In the genomic region with DNA sequence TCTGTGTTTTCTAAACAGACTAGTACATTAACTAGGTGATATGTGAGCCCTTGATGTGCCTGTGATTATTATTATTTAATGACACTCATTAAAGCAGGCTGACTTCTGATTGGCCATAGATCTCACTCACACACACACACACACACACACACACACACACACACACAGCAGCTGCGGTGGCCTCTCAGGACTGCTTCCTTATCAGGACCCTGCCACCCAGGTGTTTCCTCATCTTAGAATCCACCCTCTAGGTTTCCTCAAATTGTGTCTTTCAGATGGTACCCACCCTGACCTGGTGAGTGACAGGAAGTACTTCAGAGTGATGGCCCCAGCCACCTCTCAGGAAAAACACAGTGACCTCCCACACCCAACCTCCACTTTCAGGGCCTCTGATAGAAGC, we compare ENCODE assay signal across 9 mouse cellular contexts. TPM values are rescaled to one million over a fixed set of nuclear protein-coding genes. Genes with fewer than 3 reads are reported as not detected.
DNase-seq lines count a peak whose midpoint lies in the region; ATAC-seq and TF ChIP-seq lines count a peak whose summit lies in the region.
"Had no signal": no experiment of that assay in that cellular context is flagged by ENCODE, and none has a peak within 500 bp of the region (broad histone marks: within the 10 kb centered on the region; RNA-seq: fewer than 3 reads in every experiment).

No protein-coding gene starts in this region.

- no peak overlapping the region for H3K4me2 ChIP-seq in hindbrain, postnatal 0 days (ENCODE audit: low read depth, low read length)
- H3K4me2 ChIP-seq in heart, embryonic 12.5 days = no peak overlapping the region
- H3K4me2 ChIP-seq in neural tube, embryonic 15.5 days = no peak overlapping the region

- no peaks in the 10 kb centered on the region for H3K9me3 ChIP-seq in hindbrain, embryonic 10.5 days
- H3K9me3 ChIP-seq in hindbrain, postnatal 0 days (ENCODE audit: low read length) = no peaks in the 10 kb centered on the region
- H3K9me3 ChIP-seq in heart, embryonic 12.5 days (replicated peaks) = no peaks in the 10 kb centered on the region
- H3K9me3 ChIP-seq in neural tube, embryonic 15.5 days (replicated peaks) = no peaks in the 10 kb centered on the region

- no peak for TF ChIP-seq CTCF in hindbrain, postnatal 0 days (IDR thresholded peaks at IDR 0.05; ENCODE audit: low read depth)
- no peak for TF ChIP-seq CTCF in left cerebral cortex, adult 2 months (IDR thresholded peaks at IDR 0.05)

- peaks cover 66% of the 10 kb centered on the region for H3K4me1 ChIP-seq in hindbrain, embryonic 10.5 days (replicated peaks)
- H3K4me1 ChIP-seq in hindbrain, postnatal 0 days (ENCODE audit: insufficient read depth, low read length) = peaks cover 31% of the 10 kb centered on the region
- H3K4me1 ChIP-seq in heart, embryonic 12.5 days (replicated peaks) = peaks cover 51% of the 10 kb centered on the region
- peaks cover 55% of the 10 kb centered on the region for H3K4me1 ChIP-seq in neural tube, embryonic 15.5 days

- no peak for ATAC-seq in hindbrain, postnatal 0 days
- ATAC-seq in heart, embryonic 12.5 days (ENCODE audit: insufficient number of reproducible peaks, low FRiP score) = 0 out of 2 replicates have a peak, but pooled peaks have one; percentile 13
- no peak for ATAC-seq in neural tube, embryonic 15.5 days (ENCODE audit: low FRiP score)
- ATAC-seq: Patski had no signal

- 70% methylated on average over 1 of the region's 1 CpGs for WGBS in hindbrain, embryonic 10.5 days
- WGBS in hindbrain, postnatal 0 days = 67% methylated on average over 1 of the region's 1 CpGs
- 27% methylated on average over 1 of the region's 1 CpGs for WGBS in heart, embryonic 12.5 days
- 32% methylated on average over 1 of the region's 1 CpGs for WGBS in neural tube, embryonic 15.5 days

- no peak for DNase-seq in hindbrain, embryonic 10.5 days (ENCODE audit: low spot score)
- no peak for DNase-seq in hindbrain, postnatal 0 days (ENCODE audit: low spot score)
- peak; percentile 46 for DNase-seq in kidney, postnatal 10 days
- no peak for DNase-seq in frontal cortex, postnatal 25 days (ENCODE audit: low spot score in 2 of 2)
- no peak for DNase-seq in left cerebral cortex, adult 2 months (ENCODE audit: extremely low spot score in 1 of 2, low spot score in 2 of 2)
- DNase-seq in layer of hippocampus, adult 18-20 months (ENCODE audit: low spot score in 2 of 2) = no peak

- no peaks in the 10 kb centered on the region for H3K27me3 ChIP-seq in hindbrain, embryonic 10.5 days (ENCODE audit: insufficient read depth, poor library complexity, severe bottlenecking)
- H3K27me3 ChIP-seq in hindbrain, postnatal 0 days (ENCODE audit: insufficient read depth, low read length) = no peaks in the 10 kb centered on the region
- no peaks in the 10 kb centered on the region for H3K27me3 ChIP-seq in heart, embryonic 12.5 days (replicated peaks)
- H3K27me3 ChIP-seq in neural tube, embryonic 15.5 days (replicated peaks) = no peaks in the 10 kb centered on the region
- H3K27me3 ChIP-seq: Patski had no signal

- H3K36me3 ChIP-seq in hindbrain, embryonic 10.5 days = no peaks in the 10 kb centered on the region
- no peaks in the 10 kb centered on the region for H3K36me3 ChIP-seq in hindbrain, postnatal 0 days (ENCODE audit: insufficient read depth, low read length)
- no peaks in the 10 kb centered on the region for H3K36me3 ChIP-seq in heart, embryonic 12.5 days
- no peaks in the 10 kb centered on the region for H3K36me3 ChIP-seq in neural tube, embryonic 15.5 days

- peak overlapping the region; percentile 94 for H3K27ac ChIP-seq in hindbrain, embryonic 10.5 days
- no peak overlapping the region for H3K27ac ChIP-seq in hindbrain, postnatal 0 days
- 0 out of 2 replicates have a peak overlapping the region, but pooled peaks have one; percentile 28 for H3K27ac ChIP-seq in heart, embryonic 12.5 days (ENCODE audit: poor library complexity, severe bottlenecking)
- H3K27ac ChIP-seq in neural tube, embryonic 15.5 days (replicated peaks) = peak overlapping the region; percentile 80; the same call in 1 of the 2 replicates
- no peak overlapping the region for H3K27ac ChIP-seq in left cerebral cortex, adult 2 months

- H3K9ac ChIP-seq in hindbrain, postnatal 0 days (replicated peaks; ENCODE audit: low read length) = no peak overlapping the region
- no peak overlapping the region for H3K9ac ChIP-seq in heart, embryonic 12.5 days
- H3K9ac ChIP-seq in neural tube, embryonic 15.5 days (replicated peaks) = no peak overlapping the region

- intact Hi-C loops in left cerebral cortex, adult 2 months (cut with DNase I) = no loop called here

- H3K4me3 ChIP-seq in hindbrain, embryonic 10.5 days = no peak overlapping the region
- no peak overlapping the region for H3K4me3 ChIP-seq in hindbrain, postnatal 0 days (ENCODE audit: low read length)
- H3K4me3 ChIP-seq in heart, embryonic 12.5 days = no peak overlapping the region
- no peak overlapping the region for H3K4me3 ChIP-seq in neural tube, embryonic 15.5 days (replicated peaks)
- no peak overlapping the region for H3K4me3 ChIP-seq in left cerebral cortex, adult 2 months

RNA-seq across cellular contexts. Expression of a gene that starts 52.0 kb away (rescaled TPM):
- 106 and 117 TPM in 2 replicates for polyA plus RNA-seq in hindbrain, embryonic 10.5 days (2016; fragmentation: Nextera tagmentation; extraction: Ambion mirVana)
- 61.8 and 69.5 TPM in 2 replicates for total RNA-seq in hindbrain, postnatal 0 days (2014; rRNA removed)
- polyA plus RNA-seq in hindbrain, postnatal 0 days (2015; fragmentation: Nextera tagmentation; extraction: Ambion mirVana) = 64.6 and 65.9 TPM in 2 replicates
- polyA plus RNA-seq in heart, embryonic 12.5 days (2016; fragmentation: Nextera tagmentation; extraction: Ambion mirVana) = 98.4 and 101 TPM in 2 replicates
- polyA plus RNA-seq in neural tube, embryonic 15.5 days (2015; fragmentation: Nextera tagmentation; extraction: Ambion mirVana) = 33.6 and 54.3 TPM in 2 replicates
- total RNA-seq in left cerebral cortex, adult 2 months (2021) = 10 to 100 TPM; 32.7 to 39.2 TPM
- total RNA-seq in layer of hippocampus, adult 18-20 months (2021) = 10 to 100 TPM; 40.0 to 53.4 TPM

Comparison
In these comparisons a context has a peak if more than half of its experiments do, and no peak if none do; other contexts are left out.
1. H3K27ac ChIP-seq: peak in hindbrain, embryonic 10.5 days (single experiment), heart, embryonic 12.5 days (single experiment) and neural tube, embryonic 15.5 days (single experiment); none in hindbrain, postnatal 0 days (single experiment) and left cerebral cortex, adult 2 months (single experiment).